Mouse (Mus musculus): ENCODE measurements around the gene Cplane1. TPM values are rescaled to one million over a fixed set of nuclear protein-coding genes. Genes with fewer than 3 reads are reported as not detected.
"Not testable (repeated sequence)": the region's sequence is repeated elsewhere in the genome, so short reads cannot be mapped to it uniquely, and the experiment has no call there.

Cplane1 gene
- polyA plus RNA-seq, 1 experiment from 2014 or later, result 1.9 TPM

GRCm38 (mm10) chr15:8169266-8169746, 400 bp downstream of the Cplane1 start:
- H3K36me3 ChIP-seq (ENCODE audit: control insufficient read depth, insufficient read depth), result peaks cover 4% of the 10 kb centered on the region; the same call in 1 of the 2 replicates
- no peak for TF ChIP-seq CTCF (IDR thresholded peaks at IDR 0.05; ENCODE audit: low read depth)
- H3K9ac ChIP-seq (ENCODE audit: low read depth, low read length), result peak overlapping the region; percentile 81
- H3K4me2 ChIP-seq (replicated peaks; ENCODE audit: low read depth), result peak overlapping the region; percentile 91
- H3K27me3 ChIP-seq (replicated peaks; ENCODE audit: control insufficient read depth, insufficient read depth, low read length), result no peaks in the 10 kb centered on the region
- peak overlapping the region; percentile 96 for H3K4me3 ChIP-seq (ENCODE audit: low read depth, low read length)
- no peaks in the 10 kb centered on the region for H3K9me3 ChIP-seq (ENCODE audit: control insufficient read depth)
- no peaks in the 10 kb centered on the region; the same call in 1 of the 2 replicates for H3K4me1 ChIP-seq (replicated peaks; ENCODE audit: control insufficient read depth, insufficient read depth, low read length)
- ATAC-seq, result peak; percentile 59
- 1% methylated on average over 25 of the region's 25 CpGs for WGBS
- peak overlapping the region; percentile 46 for H3K27ac ChIP-seq (ENCODE audit: low read depth, low read length)

DNA sequence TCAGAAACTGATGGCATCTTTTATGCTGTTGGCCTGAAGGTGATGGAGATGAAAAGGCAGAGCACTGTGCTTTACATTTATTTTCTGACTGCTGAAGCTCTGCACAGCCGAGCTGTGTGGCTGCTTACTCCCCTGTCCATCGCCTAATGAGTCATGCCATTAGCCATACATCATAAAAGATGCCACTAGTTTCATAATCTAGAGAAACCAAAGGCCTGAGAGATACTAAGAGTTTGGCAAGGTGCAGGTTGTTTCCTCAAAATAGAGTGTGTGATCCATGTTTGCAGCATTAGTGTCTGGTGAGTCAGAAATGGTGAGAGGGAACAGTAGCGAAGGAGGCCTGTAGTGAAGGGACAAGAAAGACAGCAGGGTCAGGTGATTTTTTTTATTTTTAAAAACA, 20.7 kb downstream of the Cplane1 start:
- TF ChIP-seq CTCF (IDR thresholded peaks at IDR 0.05; ENCODE audit: low read depth), result no peak
- H3K9ac ChIP-seq (ENCODE audit: low read depth, low read length), result no peak overlapping the region
- peaks cover 18% of the 10 kb centered on the region for H3K36me3 ChIP-seq (ENCODE audit: control insufficient read depth, insufficient read depth)
- no peaks in the 10 kb centered on the region for H3K27me3 ChIP-seq (replicated peaks; ENCODE audit: control insufficient read depth, insufficient read depth, low read length)
- no peak overlapping the region for H3K4me3 ChIP-seq (ENCODE audit: low read depth, low read length)
- no peak overlapping the region for H3K27ac ChIP-seq (ENCODE audit: low read depth, low read length)
- H3K9me3 ChIP-seq (ENCODE audit: control insufficient read depth), result no peaks in the 10 kb centered on the region
- ATAC-seq, result no peak
- H3K4me1 ChIP-seq (replicated peaks; ENCODE audit: control insufficient read depth, insufficient read depth, low read length), result no peaks in the 10 kb centered on the region
- no peak overlapping the region for H3K4me2 ChIP-seq (replicated peaks; ENCODE audit: low read depth)
- 94% methylated on average over 3 of the region's 3 CpGs for WGBS

- no peak for ATAC-seq
- H3K4me2 ChIP-seq (replicated peaks; ENCODE audit: low read depth), result no peak overlapping the region
- no peak overlapping the region for H3K4me3 ChIP-seq (ENCODE audit: low read depth, low read length)
Observed at GRCm38 (mm10) chr15:8190435-8190834, 21.5 kb downstream of the Cplane1 start.

GRCm38 (mm10) chr15:8200317-8200716, 31.4 kb downstream of the Cplane1 start:
- no peaks in the 10 kb centered on the region for H3K27me3 ChIP-seq (replicated peaks; ENCODE audit: control insufficient read depth, insufficient read depth, low read length)
- ATAC-seq, result no peak
- H3K4me1 ChIP-seq (replicated peaks; ENCODE audit: control insufficient read depth, insufficient read depth, low read length), result no peaks in the 10 kb centered on the region
- peak; percentile 47 for TF ChIP-seq CTCF (IDR thresholded peaks at IDR 0.05; ENCODE audit: low read depth)
- H3K27ac ChIP-seq (ENCODE audit: low read depth, low read length), result no peak overlapping the region
- no peak overlapping the region for H3K4me2 ChIP-seq (replicated peaks; ENCODE audit: low read depth)
- H3K36me3 ChIP-seq (ENCODE audit: control insufficient read depth, insufficient read depth), result peaks cover 11% of the 10 kb centered on the region
- no peak overlapping the region for H3K9ac ChIP-seq (ENCODE audit: low read depth, low read length)
- H3K9me3 ChIP-seq (ENCODE audit: control insufficient read depth), result no peaks in the 10 kb centered on the region
- H3K4me3 ChIP-seq (ENCODE audit: low read depth, low read length), result no peak overlapping the region

More at GRCm38 (mm10) chr15:8190435-8190834, 21.5 kb downstream of the Cplane1 start:
- H3K9ac ChIP-seq (ENCODE audit: low read depth, low read length), result no peak overlapping the region
- no peaks in the 10 kb centered on the region for H3K9me3 ChIP-seq (ENCODE audit: control insufficient read depth)
- H3K4me1 ChIP-seq (replicated peaks; ENCODE audit: control insufficient read depth, insufficient read depth, low read length), result no peaks in the 10 kb centered on the region
- no peak overlapping the region for H3K27ac ChIP-seq (ENCODE audit: low read depth, low read length)
- no peaks in the 10 kb centered on the region for H3K27me3 ChIP-seq (replicated peaks; ENCODE audit: control insufficient read depth, insufficient read depth, low read length)
- peaks cover 23% of the 10 kb centered on the region for H3K36me3 ChIP-seq (ENCODE audit: control insufficient read depth, insufficient read depth)
- WGBS, result 90% methylated on average over 3 of the region's 3 CpGs
- TF ChIP-seq CTCF (IDR thresholded peaks at IDR 0.05; ENCODE audit: low read depth), result no peak

GRCm38 (mm10) chr15:8208362-8208761, 39.5 kb downstream of the Cplane1 start:
- no peak overlapping the region for H3K9ac ChIP-seq (ENCODE audit: low read depth, low read length)
- no peak overlapping the region for H3K4me3 ChIP-seq (ENCODE audit: low read depth, low read length)
- no peak overlapping the region for H3K27ac ChIP-seq (ENCODE audit: low read depth, low read length)
- H3K4me2 ChIP-seq (replicated peaks; ENCODE audit: low read depth), result no peak overlapping the region
- peaks cover 14% of the 10 kb centered on the region for H3K36me3 ChIP-seq (ENCODE audit: control insufficient read depth, insufficient read depth)
- no peak for ATAC-seq
- H3K4me1 ChIP-seq (replicated peaks; ENCODE audit: control insufficient read depth, insufficient read depth, low read length), result no peaks in the 10 kb centered on the region
- H3K27me3 ChIP-seq (replicated peaks; ENCODE audit: control insufficient read depth, insufficient read depth, low read length), result no peaks in the 10 kb centered on the region
- H3K9me3 ChIP-seq (ENCODE audit: control insufficient read depth), result no peaks in the 10 kb centered on the region
- 88% methylated on average over 6 of the region's 6 CpGs for WGBS
- no peak for TF ChIP-seq CTCF (IDR thresholded peaks at IDR 0.05; ENCODE audit: low read depth)

- Histone ChIP-seq H3K9me3 (ENCODE audit: control insufficient read depth) (no peaks in the 10 kb centered on the region), H3K27me3 (replicated peaks; ENCODE audit: control insufficient read depth, insufficient read depth, low read length) (no peaks in the 10 kb centered on the region), H3K4me2 (replicated peaks; ENCODE audit: low read depth) (no peak overlapping the region), H3K9ac (ENCODE audit: low read depth, low read length) (no peak overlapping the region), H3K4me3 (ENCODE audit: low read depth, low read length) (no peak overlapping the region), H3K4me1 (replicated peaks; ENCODE audit: control insufficient read depth, insufficient read depth, low read length) (no peaks in the 10 kb centered on the region), H3K27ac (ENCODE audit: low read depth, low read length) (no peak overlapping the region), H3K36me3 (ENCODE audit: control insufficient read depth, insufficient read depth) (peaks cover 1% of the 10 kb centered on the region)
- TF ChIP-seq CTCF (IDR thresholded peaks at IDR 0.05; ENCODE audit: low read depth), result no peak
- ATAC-seq, result no peak
- 93% methylated on average over 13 of the region's 13 CpGs for WGBS
Observed at GRCm38 (mm10) chr15:8214811-8215210, 45.9 kb downstream of the Cplane1 start.

- not testable (repeated sequence) for H3K4me3 ChIP-seq (ENCODE audit: low read depth, low read length); H3K9ac ChIP-seq (ENCODE audit: low read depth, low read length); H3K27ac ChIP-seq (ENCODE audit: low read depth, low read length); H3K9me3 ChIP-seq (ENCODE audit: control insufficient read depth); H3K4me1 ChIP-seq (replicated peaks; ENCODE audit: control insufficient read depth, insufficient read depth, low read length); ATAC-seq; H3K4me2 ChIP-seq (replicated peaks; ENCODE audit: low read depth); H3K27me3 ChIP-seq (replicated peaks; ENCODE audit: control insufficient read depth, insufficient read depth, low read length)
- peaks cover 36% of the 10 kb centered on the region for H3K36me3 ChIP-seq (ENCODE audit: control insufficient read depth, insufficient read depth)
- WGBS, result 88% methylated on average over 1 of the region's 1 CpGs
Observed at GRCm38 (mm10) chr15:8234167-8234566, 65.3 kb downstream of the Cplane1 start.
